Mouse (Mus musculus) forebrain, embryonic 16.5 days (tissue): ENCODE results near the gene Pcgf2. TPM values are rescaled to one million over a fixed set of nuclear protein-coding genes. Genes with fewer than 3 reads are reported as not detected.
"Not testable (repeated sequence)": the region's sequence is repeated elsewhere in the genome, so short reads cannot be mapped to it uniquely, and the experiment has no call there.

ENCODE experiments used
- ATAC-seq: fragments of 200-750 bp; cut with Nextera tagmentation; 2 replicates; pipeline ENCODE4 v1.8.0; 2017; ENCODE audit warnings: mild to moderate bottlenecking, moderate library complexity
- H3K27ac ChIP-seq: fragments of 300-500 bp; sonication (generic); 2 replicates; pipeline ENCODE4 v1.5.1; 2014; ENCODE audit warnings: low read length, control low read depth
- H3K27me3 ChIP-seq: fragments of 300-500 bp; sonication (generic); replicated peaks from 2 replicates; pipeline ENCODE4 v1.6.1; 2014; ENCODE audit warnings: low read length; ENCODE audit not compliant: control insufficient read depth, insufficient read depth
- H3K36me3 ChIP-seq: fragments of 300-500 bp; sonication (generic); 2 replicates; pipeline ENCODE4 v1.6.1; 2014; ENCODE audit not compliant: control insufficient read depth, insufficient read depth
- H3K4me1 ChIP-seq: fragments of 300-500 bp; sonication (generic); replicated peaks from 2 replicates; pipeline ENCODE4 v1.6.1; 2014; ENCODE audit warnings: low read length; ENCODE audit not compliant: control insufficient read depth, insufficient read depth
- H3K4me2 ChIP-seq: fragments of 300-500 bp; sonication (generic); 2 replicates; pipeline ENCODE4 v1.6.1; 2014; ENCODE audit warnings: mild to moderate bottlenecking, low read length, control low read depth
- H3K4me3 ChIP-seq: fragments of 300-500 bp; sonication (generic); replicated peaks from 2 replicates; pipeline ENCODE4 v1.5.1; 2014; ENCODE audit warnings: mild to moderate bottlenecking, low read length, control low read depth
- H3K9ac ChIP-seq: fragments of 300-500 bp; sonication (generic); replicated peaks from 2 replicates; pipeline ENCODE4 v1.6.1; 2014; ENCODE audit warnings: low read depth, low read length, control low read depth
- H3K9me3 ChIP-seq: fragments of 300-500 bp; sonication (generic); 2 replicates; pipeline ENCODE4 v1.6.1; 2016; ENCODE audit warnings: low read length; ENCODE audit not compliant: control insufficient read depth
- WGBS: fragments of 180-500 bp; shearing (Covaris S2); extraction: QIAGEN DNeasy Blood & Tissue Kit; methylation state at CpG from one replicate; pipeline ENCODE4 v1.1.7; 2014; 5-methylcytosine and 5-hydroxymethylcytosine counted together
- microRNA-seq: library from miRNA; unstranded; fragments of <30 nt; microRNA quantifications from one replicate; pipeline ENCODE4, GENCODE M21; 2017
- polyA plus RNA-seq: library from polyadenylated mRNA; unstranded; fragments of >200 nt; fragmentation: Nextera tagmentation; extraction: Ambion mirVana; gene quantifications from 2 replicates; pipeline ENCODE4 v1.2.1, GENCODE M21; 2015

Pcgf2 gene
- polyA plus RNA-seq, 1 experiment from 2014 or later, result 19.8 TPM

DNA sequence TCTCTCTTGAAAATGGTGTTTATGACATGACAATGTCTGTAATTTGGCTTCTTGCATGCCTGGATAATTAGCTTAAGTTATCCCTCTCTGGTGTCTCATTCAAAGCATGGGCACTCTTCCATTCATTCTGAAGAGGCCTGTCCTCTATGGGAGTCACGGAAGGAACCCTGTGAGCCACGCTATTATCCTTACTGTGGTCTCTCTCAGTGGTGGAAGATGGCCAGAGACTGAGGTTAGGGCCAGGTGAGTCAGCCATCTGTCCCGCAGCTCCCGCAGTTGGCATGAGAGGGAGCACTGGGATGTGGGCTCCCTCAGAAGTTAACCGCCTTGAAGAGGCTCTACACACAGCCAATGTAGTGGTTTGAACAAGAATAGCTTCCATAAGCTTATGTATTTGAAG, 50.0 kb downstream of the Pcgf2 start:
- no peak overlapping the region for H3K4me2 ChIP-seq
- H3K36me3 ChIP-seq, result no peaks in the 10 kb centered on the region
- WGBS, result 38% methylated on average over 5 of the region's 5 CpGs
- H3K27ac ChIP-seq, result no peak overlapping the region
- no peak overlapping the region for H3K9ac ChIP-seq
- no peak overlapping the region for H3K4me3 ChIP-seq
- H3K27me3 ChIP-seq, result no peaks in the 10 kb centered on the region
- no peaks in the 10 kb centered on the region for H3K9me3 ChIP-seq
- ATAC-seq, result no peak
- H3K4me1 ChIP-seq, result peaks cover 2% of the 10 kb centered on the region; the same call in 1 of the 2 replicates

DNA sequence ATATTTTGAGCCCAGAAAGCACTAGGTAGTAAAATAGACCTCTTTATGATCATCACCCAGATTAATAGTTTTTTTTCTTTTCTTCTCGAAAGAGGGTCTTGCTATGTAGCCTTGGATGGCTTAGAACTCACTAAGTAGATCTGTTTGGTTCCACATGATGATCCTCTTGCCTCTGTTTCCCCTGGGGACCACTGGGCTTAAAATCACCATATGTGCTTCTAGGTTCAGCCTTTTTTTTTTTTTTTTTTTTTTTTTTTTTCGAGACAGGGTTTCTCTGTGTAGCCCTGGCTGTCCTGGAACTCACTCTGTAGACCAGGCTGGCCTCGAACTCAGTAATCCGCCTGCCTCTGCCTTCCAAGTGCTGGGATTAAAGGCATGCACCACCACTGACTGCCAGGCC, 51.8 kb downstream of the Pcgf2 start:
- not testable (repeated sequence) for H3K4me3 ChIP-seq, H3K36me3 ChIP-seq, H3K9me3 ChIP-seq, H3K27ac ChIP-seq, H3K9ac ChIP-seq, H3K4me2 ChIP-seq, H3K4me1 ChIP-seq, H3K27me3 ChIP-seq, ATAC-seq
- 91% methylated on average over 3 of the region's 4 CpGs for WGBS

DNA sequence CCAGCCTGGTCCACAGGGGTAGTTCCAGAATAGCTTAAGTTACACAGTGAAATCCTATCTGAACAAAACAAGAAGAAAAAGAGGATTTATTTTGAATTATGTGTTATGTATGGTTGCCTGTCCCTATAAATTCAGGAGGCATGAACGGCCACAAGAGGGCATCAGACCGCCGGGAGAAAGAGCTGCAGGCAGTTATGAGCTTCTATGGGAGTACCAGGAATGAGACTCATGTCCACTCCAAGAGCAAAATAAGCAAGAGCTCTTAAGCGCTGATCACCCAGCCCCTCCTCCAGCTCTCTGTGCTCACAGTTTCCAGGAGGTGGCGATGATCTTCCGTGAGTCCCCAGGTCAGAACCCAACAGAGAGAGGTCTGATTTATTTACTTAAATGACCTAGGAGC, 55.5 kb downstream of the Pcgf2 start:
- Histone ChIP-seq H3K27me3 (no peaks in the 10 kb centered on the region), H3K9ac (no peak overlapping the region), H3K36me3 (no peaks in the 10 kb centered on the region), H3K9me3 (0 out of 2 replicates have a peak, but pooled peaks cover 3% of the 10 kb centered on the region), H3K4me2 (no peak overlapping the region), H3K27ac (no peak overlapping the region), H3K4me3 (no peak overlapping the region), H3K4me1 (no peaks in the 10 kb centered on the region)
- WGBS, result 2% methylated on average over 6 of the region's 6 CpGs
- ATAC-seq, result no peak

DNA sequence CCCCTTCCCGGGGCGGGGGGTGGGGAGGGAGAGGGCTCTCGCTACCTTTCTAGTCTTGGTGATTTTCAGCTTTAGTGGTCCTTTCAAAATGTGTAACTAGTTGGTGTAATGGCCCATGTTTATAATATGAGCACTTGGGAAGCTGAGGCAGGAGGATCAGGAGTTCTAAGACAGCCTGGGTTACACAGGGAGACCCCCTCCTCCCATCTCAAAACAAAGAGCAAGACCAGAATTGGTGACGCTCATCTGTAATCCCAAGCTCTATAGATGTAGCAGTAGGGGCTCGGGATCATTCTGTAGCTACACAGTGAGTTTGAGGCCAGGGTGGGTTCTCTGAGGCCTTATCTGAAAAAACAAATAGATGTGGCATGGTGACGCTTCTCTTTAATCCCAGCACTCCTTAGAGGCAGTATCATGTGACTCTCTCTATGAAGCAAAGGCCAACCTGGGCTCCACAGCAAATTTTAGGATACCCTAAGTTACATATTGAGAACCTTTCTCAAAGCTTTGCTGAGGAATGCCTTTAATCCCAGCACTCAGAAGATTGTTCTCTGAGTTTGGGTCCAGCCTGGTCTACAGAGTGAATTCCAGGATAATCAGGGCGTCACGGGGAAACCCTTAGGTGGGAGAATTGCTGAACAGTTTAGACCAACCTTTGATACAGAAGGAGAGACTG, 56.8 kb downstream of the Pcgf2 start:
- no peak overlapping the region for H3K4me2 ChIP-seq
- no peak overlapping the region for H3K27ac ChIP-seq
- ATAC-seq, result no peak
- no peak overlapping the region for H3K4me3 ChIP-seq
- H3K9me3 ChIP-seq, result 0 out of 2 replicates have a peak, but pooled peaks cover 3% of the 10 kb centered on the region
- no peaks in the 10 kb centered on the region for H3K4me1 ChIP-seq
- 79% methylated on average over 8 of the region's 8 CpGs for WGBS
- no peak overlapping the region for H3K9ac ChIP-seq
- H3K36me3 ChIP-seq, result no peaks in the 10 kb centered on the region
- no peaks in the 10 kb centered on the region for H3K27me3 ChIP-seq

- ATAC-seq, result no peak
- no peaks in the 10 kb centered on the region for H3K36me3 ChIP-seq
- H3K27ac ChIP-seq, result no peak overlapping the region
- no peak overlapping the region for H3K4me2 ChIP-seq
- no peak overlapping the region for H3K9ac ChIP-seq
- no peaks in the 10 kb centered on the region for H3K27me3 ChIP-seq
- 46% methylated on average over 2 of the region's 2 CpGs for WGBS
- H3K4me1 ChIP-seq, result no peaks in the 10 kb centered on the region
- H3K9me3 ChIP-seq, result 0 out of 2 replicates have a peak, but pooled peaks cover 3% of the 10 kb centered on the region
- H3K4me3 ChIP-seq, result no peak overlapping the region
Measured at GRCm38 (mm10) chr11:97642746-97643145, 57.6 kb downstream of the Pcgf2 start.

DNA sequence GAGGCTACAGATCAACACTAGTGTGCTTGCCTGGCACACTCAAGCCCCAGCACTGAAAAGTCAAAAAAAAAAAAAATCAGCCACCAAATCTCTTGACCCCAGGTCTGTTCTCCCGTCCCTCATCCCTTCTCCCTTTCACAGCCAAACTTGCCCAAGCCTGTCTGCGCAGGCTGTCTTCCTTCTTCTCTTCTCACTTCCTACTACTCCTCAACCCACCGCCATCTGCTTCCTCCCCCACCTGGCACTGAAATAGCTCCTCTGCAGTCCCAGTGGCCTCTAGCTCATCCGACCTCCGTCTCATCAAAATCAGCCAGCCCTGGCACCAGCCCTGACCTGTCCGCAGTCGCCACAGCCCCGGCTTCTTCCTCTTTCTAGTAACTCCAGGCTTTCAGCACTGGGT, 58.6 kb downstream of the Pcgf2 start:
- no peak overlapping the region for H3K27ac ChIP-seq
- no peaks in the 10 kb centered on the region for H3K4me1 ChIP-seq
- no peak overlapping the region for H3K9ac ChIP-seq
- no peak for ATAC-seq
- WGBS, result 72% methylated on average over 8 of the region's 8 CpGs
- no peaks in the 10 kb centered on the region for H3K27me3 ChIP-seq
- H3K36me3 ChIP-seq, result no peaks in the 10 kb centered on the region
- 0 out of 2 replicates have a peak, but pooled peaks cover 3% of the 10 kb centered on the region for H3K9me3 ChIP-seq
- H3K4me2 ChIP-seq, result no peak overlapping the region
- H3K4me3 ChIP-seq, result no peak overlapping the region

Small RNAs within 50 kb of the gene (microRNA-seq; reads per million reads assigned to microRNA genes)
- gene Gm24158 (not detected), gene Mir6927 (not detected), gene Mir8102 (not detected)

Other genes starting within 250 kb of the Pcgf2 start
- gene 4933428G20Rik, start 200.2 kb downstream of the Pcgf2 start, polyA plus RNA-seq, result 0.29 and 1.2 TPM in 2 replicates
- gene Srcin1, start 124.3 kb downstream of the Pcgf2 start, polyA plus RNA-seq, result 7.0 and 9.9 TPM in 2 replicates
- gene Epop, start 70.8 kb downstream of the Pcgf2 start, polyA plus RNA-seq, result 2.1 and 2.6 TPM in 2 replicates
- gene Mllt6, start 37.1 kb downstream of the Pcgf2 start, polyA plus RNA-seq, result 4.2 and 5.1 TPM in 2 replicates
- gene Cisd3, start 14.7 kb downstream of the Pcgf2 start, polyA plus RNA-seq, result 14.6 and 15.4 TPM in 2 replicates
- gene Psmb3, start 2.9 kb upstream of the Pcgf2 start, polyA plus RNA-seq, result 403 and 431 TPM in 2 replicates
- 4.1 and 4.7 TPM in 2 replicates for gene Pip4k2b, start 44.2 kb upstream of the Pcgf2 start, polyA plus RNA-seq
- 17.1 and 19.5 TPM in 2 replicates for gene Cwc25, start 66.1 kb upstream of the Pcgf2 start, polyA plus RNA-seq
- gene 1700001P01Rik, start 75.4 kb upstream of the Pcgf2 start, polyA plus RNA-seq, result 0.57 and 0.85 TPM in 2 replicates
- 298 and 306 TPM in 2 replicates for gene Rpl23, start 81.9 kb upstream of the Pcgf2 start, polyA plus RNA-seq
- gene Lasp1, start 98.5 kb upstream of the Pcgf2 start, polyA plus RNA-seq, result 140 and 159 TPM in 2 replicates
- 21.1 and 24.1 TPM in 2 replicates for gene B230217C12Rik, start 140.3 kb upstream of the Pcgf2 start, polyA plus RNA-seq
- 0.63 and 0.68 TPM in 2 replicates for gene Fbxo47, start 183.7 kb upstream of the Pcgf2 start, polyA plus RNA-seq